Mouse (Mus musculus): Measurements from ENCODE around the gene Grin1.

DNA sequence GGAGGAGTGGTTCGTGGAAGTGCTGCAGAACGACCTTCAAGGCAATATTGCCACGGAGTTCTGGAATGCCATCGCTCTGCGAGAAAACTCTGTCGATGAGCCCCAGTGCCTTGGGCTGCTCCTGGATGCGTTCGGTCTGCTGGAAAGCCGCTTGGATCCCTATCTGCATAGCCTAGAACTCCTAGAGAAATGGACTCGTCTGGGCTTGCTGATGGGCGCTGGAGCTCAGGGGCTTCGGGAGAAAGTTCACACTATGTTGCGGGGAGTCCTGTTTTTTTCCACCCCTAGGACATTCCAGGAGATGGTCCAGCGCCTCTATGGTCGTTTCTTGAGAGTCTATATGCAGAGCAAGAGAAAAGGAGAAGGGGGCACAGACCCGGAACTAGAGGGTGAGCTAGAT, 46.0 kb downstream of the Grin1 start:
- TF ChIP-seq POLR2A (IDR thresholded peaks at IDR 0.05; ENCODE audit: insufficient read depth, low read depth, low read length): no peak
- TF ChIP-seq CTCF (IDR thresholded peaks at IDR 0.05; ENCODE audit: insufficient read depth, low read depth, low read length): no peak

All from olfactory bulb, adult 2 months (tissue).